Mouse (Mus musculus): Measurements from ENCODE around the gene Col5a1. TPM values are rescaled to one million over a fixed set of nuclear protein-coding genes. Genes with fewer than 3 reads are reported as not detected.

Gene Col5a1
- polyA plus RNA-seq (2012; fragmentation: generic; extraction: Trizol), result 10 to 100 TPM in 1 of 2 experiments, 1 to 10 TPM in 1; 8.0 to 86.1 TPM

GRCm38 (mm10) chr2:27886148-27886551, at the start of gene Col5a1:
Gene Col5a1, plus strand, starts transcription at chr2:27886425.

DNA sequence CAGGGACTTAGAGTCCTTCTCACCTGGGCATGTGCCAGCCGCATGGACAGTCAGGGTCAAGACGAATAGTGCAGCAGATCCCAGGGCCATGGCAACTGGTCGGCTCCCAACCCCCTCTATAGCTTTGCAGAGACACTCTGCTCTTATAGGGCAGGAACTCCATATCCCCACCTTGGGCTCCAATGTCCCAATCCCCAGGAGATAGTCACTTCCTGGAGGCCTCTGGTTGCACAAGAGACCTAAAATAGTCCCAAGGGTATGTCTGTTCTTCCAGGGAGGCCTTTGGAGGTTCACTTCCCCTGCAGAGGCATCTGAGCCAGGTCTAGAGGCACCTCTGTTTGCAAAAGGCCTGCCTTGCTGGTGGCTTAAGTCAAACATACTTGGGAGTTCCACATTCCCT, 198.5 kb downstream of the Col5a1 start, which contains the start of gene Fcnb:
Gene Fcnb, minus strand, starts transcription at position 118 of the 400 bp plus-strand sequence.

Other genes starting within 250 kb of the Col5a1 start
- gene Rxra, start 210.0 kb upstream of the Col5a1 start, polyA plus RNA-seq (2012; fragmentation: generic; extraction: Trizol), result 10 to 100 TPM; 15.9 to 43.3 TPM
- not detected for gene Fcnb, start 198.5 kb downstream of the Col5a1 start, polyA plus RNA-seq (2012; fragmentation: generic; extraction: Trizol)

Measured in C3H10T1/2 (cell line).